Mouse (Mus musculus) neural tube, embryonic 14.5 days (tissue): ENCODE measurements around the gene Astl. TPM values are rescaled to one million over a fixed set of nuclear protein-coding genes. Genes with fewer than 3 reads are reported as not detected.

ENCODE experiments used
- ATAC-seq: fragments of 200-750 bp; cut with Nextera tagmentation; 2 replicates; pipeline ENCODE4 v1.8.0; 2017; ENCODE audit warnings: low read depth, mild to moderate bottlenecking, moderate TSS enrichment, moderate library complexity
- H3K27ac ChIP-seq: fragments of 300-500 bp; sonication (generic); 2 replicates; pipeline ENCODE4 v1.5.1; 2014; ENCODE audit warnings: low read depth, mild to moderate bottlenecking, control low read depth, low read length, moderate library complexity, mixed read lengths
- H3K27me3 ChIP-seq: fragments of 300-500 bp; sonication (generic); 2 replicates; pipeline ENCODE4 v1.6.1; 2014; ENCODE audit warnings: low read length; ENCODE audit not compliant: control insufficient read depth, insufficient read depth
- H3K36me3 ChIP-seq: fragments of 300-500 bp; sonication (generic); 2 replicates; pipeline ENCODE4 v1.6.1; 2014; ENCODE audit warnings: low read length, mixed read lengths; ENCODE audit not compliant: control insufficient read depth, insufficient read depth
- H3K4me1 ChIP-seq: fragments of 300-500 bp; sonication (generic); 2 replicates; pipeline ENCODE4 v1.6.1; 2014; ENCODE audit warnings: low read length; ENCODE audit not compliant: control insufficient read depth, insufficient read depth
- H3K4me2 ChIP-seq: fragments of 300-500 bp; sonication (generic); 2 replicates; pipeline ENCODE4 v1.6.1; 2014; ENCODE audit warnings: mild to moderate bottlenecking, low read depth, low read length, control low read depth
- H3K4me3 ChIP-seq: fragments of 300-500 bp; sonication (generic); 2 replicates; pipeline ENCODE4 v1.5.1; 2014; ENCODE audit warnings: low read depth, low read length, control low read depth, mixed read lengths
- H3K9ac ChIP-seq: fragments of 300-500 bp; sonication (generic); replicated peaks from 2 replicates; pipeline ENCODE4 v1.6.1; 2014; ENCODE audit warnings: low read depth, mild to moderate bottlenecking, control low read depth, low read length, mixed read lengths
- H3K9me3 ChIP-seq: fragments of 300-500 bp; sonication (generic); 2 replicates; pipeline ENCODE4 v1.6.1; 2016; ENCODE audit warnings: low read length; ENCODE audit not compliant: control insufficient read depth
- WGBS: fragments of 180-500 bp; shearing (Covaris S2); extraction: QIAGEN DNeasy Blood & Tissue Kit; methylation state at CpG from one replicate; pipeline ENCODE4 v1.1.7; 2014; 5-methylcytosine and 5-hydroxymethylcytosine counted together
- polyA plus RNA-seq: library from polyadenylated mRNA; unstranded; fragments of >200 nt; fragmentation: Nextera tagmentation; extraction: Ambion mirVana; gene quantifications from 2 replicates; pipeline ENCODE4 v1.2.1, GENCODE M21; 2014

Astl gene
- polyA plus RNA-seq, 1 experiment from 2014 or later, result not detected

DNA sequence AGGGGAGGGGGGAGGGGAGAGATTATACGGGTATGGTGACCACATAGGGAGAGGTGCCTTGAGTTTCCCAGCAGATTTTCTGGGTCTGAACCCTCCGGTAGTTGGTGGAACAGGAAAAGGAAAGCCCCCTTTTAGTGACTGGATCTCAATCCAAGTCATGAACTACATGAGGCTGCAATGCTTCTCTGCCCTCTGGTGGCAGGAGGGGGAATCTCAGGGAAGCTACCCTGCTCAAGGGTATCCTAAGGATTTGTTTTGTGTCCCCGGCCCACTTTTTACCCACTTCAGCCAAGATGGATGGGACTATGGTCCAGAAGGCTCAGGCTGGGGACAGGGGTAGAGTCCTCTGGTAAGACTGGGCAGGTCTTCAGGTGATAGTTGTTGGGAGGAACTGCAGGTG, 2.7 kb downstream of the Astl start:
- Histone ChIP-seq H3K4me3 (no peak overlapping the region), H3K36me3 (no peaks in the 10 kb centered on the region), H3K9me3 (no peaks in the 10 kb centered on the region), H3K4me1 (no peaks in the 10 kb centered on the region), H3K4me2 (no peak overlapping the region), H3K27ac (no peak overlapping the region), H3K27me3 (peaks cover 14% of the 10 kb centered on the region), H3K9ac (no peak overlapping the region)
- 26% methylated on average over 3 of the region's 3 CpGs for WGBS
- ATAC-seq, result peak; percentile 7; the same call in 1 of the 2 replicates

DNA sequence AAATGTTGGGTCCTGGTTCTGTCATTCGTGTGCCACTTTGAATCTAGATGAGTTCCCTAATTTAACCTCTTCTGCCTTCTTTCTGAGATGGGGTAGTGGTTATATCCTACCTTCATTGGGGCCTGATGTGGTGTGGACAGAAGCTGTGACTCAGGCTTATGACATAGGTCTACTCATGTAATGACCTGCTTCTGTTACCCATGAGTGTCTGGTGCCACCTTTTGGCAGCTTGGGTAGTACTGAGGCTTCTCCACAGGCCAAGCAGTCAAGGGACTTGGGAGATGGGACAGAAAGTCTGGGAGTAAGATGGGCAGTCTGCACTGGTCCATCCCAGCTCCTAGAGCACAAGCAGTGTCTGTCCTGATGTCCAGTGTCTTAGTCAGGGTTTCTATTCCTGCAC, 7.9 kb downstream of the Astl start:
- Histone ChIP-seq H3K4me1 (no peaks in the 10 kb centered on the region), H3K9me3 (no peaks in the 10 kb centered on the region), H3K36me3 (no peaks in the 10 kb centered on the region), H3K27me3 (no peaks in the 10 kb centered on the region), H3K9ac (no peak overlapping the region), H3K4me3 (no peak overlapping the region), H3K4me2 (no peak overlapping the region), H3K27ac (no peak overlapping the region)
- WGBS, result 61% methylated on average over 1 of the region's 1 CpGs
- no peak for ATAC-seq

DNA sequence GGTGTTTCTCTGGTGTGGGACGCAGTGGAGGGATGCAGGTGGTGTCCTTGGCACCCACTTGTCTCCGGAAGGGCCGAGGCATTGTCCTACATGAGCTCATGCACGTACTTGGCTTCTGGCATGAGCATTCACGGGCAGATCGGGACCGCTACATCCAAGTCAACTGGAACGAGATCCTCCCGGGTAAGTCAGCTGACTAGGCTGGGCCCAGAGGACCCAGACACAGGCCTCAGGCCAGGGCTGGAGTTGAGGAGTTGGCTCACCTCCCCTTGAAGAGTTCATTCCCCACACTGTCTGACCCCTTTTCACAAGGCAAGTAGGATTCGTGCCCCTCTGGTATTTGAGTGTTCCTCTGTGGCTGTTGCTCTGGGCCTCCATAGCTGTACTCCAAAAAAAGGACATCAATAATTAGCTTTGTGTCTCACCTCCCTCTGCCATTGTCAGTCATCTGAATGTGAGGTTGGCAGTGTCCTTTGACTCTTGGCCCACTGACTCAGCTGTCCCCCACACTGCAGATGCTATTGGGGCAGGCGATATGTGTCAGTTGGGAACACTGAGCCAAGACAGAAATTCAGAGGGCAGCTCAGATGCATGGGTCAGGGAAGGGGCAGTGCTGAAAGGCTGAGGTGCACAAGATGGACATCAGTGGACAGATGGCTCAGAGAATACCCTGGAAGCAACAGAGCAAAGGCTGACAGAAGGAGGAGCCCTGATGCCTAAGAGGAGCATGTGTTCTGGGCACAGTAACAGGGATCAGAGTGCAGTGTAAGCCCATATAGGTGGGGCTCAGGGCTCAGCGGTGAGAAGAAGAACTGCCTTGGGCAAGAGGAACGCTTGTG, 8.9 kb downstream of the Astl start:
- 82% methylated on average over 13 of the region's 13 CpGs for WGBS
- H3K27me3 ChIP-seq, result no peaks in the 10 kb centered on the region
- H3K4me1 ChIP-seq, result no peaks in the 10 kb centered on the region
- H3K9ac ChIP-seq, result no peak overlapping the region
- H3K4me2 ChIP-seq, result no peak overlapping the region
- no peak overlapping the region for H3K4me3 ChIP-seq
- no peak overlapping the region for H3K27ac ChIP-seq
- no peak for ATAC-seq
- no peaks in the 10 kb centered on the region for H3K9me3 ChIP-seq
- H3K36me3 ChIP-seq, result no peaks in the 10 kb centered on the region

DNA sequence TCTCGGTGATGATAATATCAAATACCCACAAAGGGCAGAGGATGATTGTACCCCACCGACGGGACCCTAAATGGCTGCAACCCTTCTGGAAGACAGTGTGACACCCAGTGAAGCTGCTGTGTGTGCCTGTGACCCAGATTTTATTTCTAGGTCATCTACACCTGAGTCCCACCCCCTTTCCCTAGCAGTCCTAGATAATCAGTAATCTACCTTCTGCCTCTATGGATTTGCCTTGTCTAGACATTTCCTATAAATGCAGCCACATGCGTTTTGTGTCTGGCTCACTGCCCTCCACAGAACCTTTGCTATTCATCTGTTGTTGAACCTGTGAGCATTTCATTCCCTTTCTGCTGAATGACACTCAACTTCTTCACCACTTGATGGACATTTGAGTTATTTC, 15.4 kb downstream of the Astl start:
- H3K27me3 ChIP-seq, result no peaks in the 10 kb centered on the region; the same call in 1 of the 2 replicates
- 87% methylated on average over 4 of the region's 4 CpGs for WGBS
- H3K36me3 ChIP-seq, result no peaks in the 10 kb centered on the region
- ATAC-seq, result no peak
- H3K4me1 ChIP-seq, result no peaks in the 10 kb centered on the region
- no peak overlapping the region for H3K27ac ChIP-seq
- no peaks in the 10 kb centered on the region for H3K9me3 ChIP-seq
- H3K9ac ChIP-seq, result no peak overlapping the region
- no peak overlapping the region for H3K4me2 ChIP-seq
- H3K4me3 ChIP-seq, result no peak overlapping the region

DNA sequence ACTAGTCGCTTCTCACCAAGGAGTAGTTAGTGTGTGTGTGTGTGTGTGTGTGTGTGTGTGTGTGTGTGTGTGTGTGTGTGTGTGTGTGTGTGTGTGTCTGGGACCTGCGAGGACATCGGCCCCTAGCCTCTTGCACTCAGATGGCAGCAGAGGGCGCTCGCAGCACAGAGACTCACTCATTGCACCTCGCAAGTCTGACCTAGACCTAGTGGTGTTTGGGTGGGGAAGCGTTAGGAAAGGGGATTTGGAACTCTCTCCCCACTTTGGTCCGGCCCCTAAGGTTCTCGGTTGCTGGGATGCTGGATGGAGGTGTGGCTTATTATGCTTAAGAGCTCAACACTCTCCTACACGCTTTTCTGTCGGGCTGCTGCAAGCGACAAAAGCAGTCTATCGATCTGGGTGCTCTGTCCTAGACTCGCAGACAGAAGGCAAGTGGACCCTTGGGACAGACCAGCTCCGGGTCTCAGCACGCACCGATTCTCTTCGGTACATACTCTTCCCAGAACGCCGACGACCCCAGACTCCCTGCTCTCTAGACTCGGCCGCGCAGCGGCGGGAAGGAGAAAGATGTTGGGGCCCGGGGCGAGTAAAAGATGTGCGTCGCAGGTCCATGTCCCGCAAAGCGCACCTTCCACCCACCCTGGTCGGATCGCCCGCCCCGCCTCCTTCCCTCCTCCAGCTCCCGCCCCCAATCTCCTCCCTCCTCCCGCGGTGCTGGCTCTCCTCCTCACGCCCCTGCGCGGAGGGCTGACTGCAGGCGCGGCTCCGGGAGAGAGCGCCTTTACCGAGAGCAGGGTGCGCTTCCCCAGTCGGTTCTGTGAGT, 24.2 kb downstream of the Astl start, which contains the start of gene Adra2b:
Gene Adra2b (plus strand): TSS at position 750 of the 823 bp plus-strand sequence.
- peaks cover 11% of the 10 kb centered on the region; the same call in 1 of the 2 replicates for H3K4me1 ChIP-seq
- H3K9me3 ChIP-seq, result no peaks in the 10 kb centered on the region
- under 1% methylated on average over 45 of the region's 49 CpGs for WGBS
- no peaks in the 10 kb centered on the region for H3K36me3 ChIP-seq
- no peak within 1 kb of the TSS for H3K27ac ChIP-seq
- peak within 1 kb of the TSS; percentile 34 for H3K4me3 ChIP-seq
- peaks cover 41% of the 10 kb centered on the region for H3K27me3 ChIP-seq
- H3K4me2 ChIP-seq, result peak within 1 kb of the TSS; percentile 67
- peak; percentile 81 for ATAC-seq
- H3K9ac ChIP-seq, result 0 out of 2 replicates have a peak within 1 kb of the TSS, but pooled peaks have one; percentile 21

DNA sequence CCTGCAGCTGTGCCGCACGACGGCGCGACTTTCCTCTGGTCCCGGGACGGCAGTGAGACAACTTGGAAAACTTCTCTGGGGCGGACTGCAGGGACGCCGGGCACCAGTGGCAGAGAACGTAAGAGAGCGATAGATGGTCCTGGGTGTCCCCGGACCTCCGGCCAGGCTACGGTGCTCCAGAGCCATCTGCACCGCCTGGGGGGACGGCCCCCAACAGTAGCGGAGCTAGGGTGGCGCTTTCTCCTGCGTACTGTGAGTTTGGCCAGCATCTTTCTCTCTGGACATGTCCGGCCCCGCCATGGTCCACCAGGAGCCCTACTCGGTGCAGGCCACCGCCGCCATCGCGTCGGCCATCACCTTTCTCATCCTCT, 24.8 kb downstream of the Astl start:
- peak overlapping the region; percentile 34 for H3K4me3 ChIP-seq
- peak; percentile 33; the same call in 1 of the 2 replicates for ATAC-seq
- no peak overlapping the region for H3K27ac ChIP-seq
- H3K27me3 ChIP-seq, result peaks cover 41% of the 10 kb centered on the region
- H3K9ac ChIP-seq, result 0 out of 2 replicates have a peak overlapping the region, but pooled peaks have one; percentile 21
- no peaks in the 10 kb centered on the region for H3K36me3 ChIP-seq
- H3K4me2 ChIP-seq, result peak overlapping the region; percentile 67
- H3K9me3 ChIP-seq, result no peaks in the 10 kb centered on the region
- peaks cover 11% of the 10 kb centered on the region; the same call in 1 of the 2 replicates for H3K4me1 ChIP-seq
- 2% methylated on average over 28 of the region's 28 CpGs for WGBS

DNA sequence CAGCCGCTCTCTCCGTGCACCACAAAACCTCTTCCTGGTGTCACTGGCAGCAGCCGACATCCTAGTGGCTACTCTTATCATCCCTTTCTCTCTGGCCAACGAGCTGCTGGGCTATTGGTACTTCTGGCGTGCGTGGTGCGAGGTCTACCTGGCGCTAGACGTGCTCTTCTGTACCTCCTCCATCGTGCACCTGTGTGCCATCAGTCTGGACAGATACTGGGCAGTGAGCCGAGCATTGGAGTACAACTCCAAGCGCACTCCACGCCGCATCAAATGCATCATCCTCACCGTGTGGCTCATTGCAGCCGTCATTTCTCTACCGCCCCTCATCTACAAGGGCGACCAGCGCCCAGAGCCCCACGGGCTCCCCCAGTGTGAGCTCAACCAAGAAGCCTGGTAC, 25.3 kb downstream of the Astl start:
- no peak for ATAC-seq
- 7% methylated on average over 19 of the region's 20 CpGs for WGBS
- Histone ChIP-seq H3K27ac (no peak overlapping the region), H3K4me3 (peak overlapping the region; percentile 34; the same call in 1 of the 2 replicates), H3K36me3 (no peaks in the 10 kb centered on the region), H3K9ac (0 out of 2 replicates have a peak overlapping the region, but pooled peaks have one; percentile 21), H3K9me3 (no peaks in the 10 kb centered on the region), H3K4me1 (peaks cover 11% of the 10 kb centered on the region; the same call in 1 of the 2 replicates), H3K27me3 (peaks cover 41% of the 10 kb centered on the region), H3K4me2 (peak overlapping the region; percentile 67)

DNA sequence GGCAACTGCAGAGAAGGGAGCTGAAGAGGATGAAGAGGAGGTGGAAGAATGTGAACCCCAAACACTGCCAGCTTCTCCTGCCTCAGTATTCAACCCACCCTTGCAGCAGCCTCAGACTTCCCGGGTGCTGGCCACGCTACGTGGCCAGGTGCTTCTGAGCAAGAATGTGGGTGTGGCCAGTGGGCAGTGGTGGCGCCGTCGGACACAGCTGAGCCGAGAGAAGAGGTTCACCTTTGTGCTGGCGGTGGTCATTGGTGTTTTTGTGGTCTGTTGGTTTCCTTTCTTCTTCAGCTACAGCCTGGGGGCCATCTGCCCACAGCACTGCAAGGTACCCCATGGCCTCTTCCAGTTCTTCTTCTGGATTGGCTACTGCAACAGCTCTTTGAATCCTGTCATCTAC, 26.0 kb downstream of the Astl start:
- Histone ChIP-seq H3K27ac (no peak overlapping the region), H3K4me1 (peaks cover 11% of the 10 kb centered on the region; the same call in 1 of the 2 replicates), H3K4me2 (no peak overlapping the region), H3K27me3 (peaks cover 41% of the 10 kb centered on the region), H3K9ac (no peak overlapping the region), H3K4me3 (no peak overlapping the region), H3K36me3 (no peaks in the 10 kb centered on the region), H3K9me3 (no peaks in the 10 kb centered on the region)
- 16% methylated on average over 8 of the region's 8 CpGs for WGBS
- ATAC-seq, result no peak
